Mouse (Mus musculus) brain, embryonic 14.5 days (tissue): ENCODE data around the gene Habp4.
A peak's percentile ranks its signal among the peaks of the same experiment; 100 is the strongest.

Source experiments
- CTCF ChIP-seq: fragments of 200-500 bp; IDR thresholded peaks from 2 replicates; pipeline ENCODE4 v1.5.1; 2012; ENCODE audit warnings: inconsistent platforms, mild to moderate bottlenecking, moderate library complexity, borderline replicate concordance; ENCODE audit not compliant: insufficient read depth, insufficient read length; ENCODE audit errors: extremely low read depth
- POLR2A ChIP-seq: fragments of 200-500 bp; IDR thresholded peaks from 2 replicates; pipeline ENCODE4 v1.6.1; 2012; ENCODE audit warnings: mild to moderate bottlenecking, inconsistent platforms, borderline replicate concordance; ENCODE audit not compliant: poor library complexity, insufficient read depth, insufficient read length, severe bottlenecking; ENCODE audit errors: extremely low read depth

DNA sequence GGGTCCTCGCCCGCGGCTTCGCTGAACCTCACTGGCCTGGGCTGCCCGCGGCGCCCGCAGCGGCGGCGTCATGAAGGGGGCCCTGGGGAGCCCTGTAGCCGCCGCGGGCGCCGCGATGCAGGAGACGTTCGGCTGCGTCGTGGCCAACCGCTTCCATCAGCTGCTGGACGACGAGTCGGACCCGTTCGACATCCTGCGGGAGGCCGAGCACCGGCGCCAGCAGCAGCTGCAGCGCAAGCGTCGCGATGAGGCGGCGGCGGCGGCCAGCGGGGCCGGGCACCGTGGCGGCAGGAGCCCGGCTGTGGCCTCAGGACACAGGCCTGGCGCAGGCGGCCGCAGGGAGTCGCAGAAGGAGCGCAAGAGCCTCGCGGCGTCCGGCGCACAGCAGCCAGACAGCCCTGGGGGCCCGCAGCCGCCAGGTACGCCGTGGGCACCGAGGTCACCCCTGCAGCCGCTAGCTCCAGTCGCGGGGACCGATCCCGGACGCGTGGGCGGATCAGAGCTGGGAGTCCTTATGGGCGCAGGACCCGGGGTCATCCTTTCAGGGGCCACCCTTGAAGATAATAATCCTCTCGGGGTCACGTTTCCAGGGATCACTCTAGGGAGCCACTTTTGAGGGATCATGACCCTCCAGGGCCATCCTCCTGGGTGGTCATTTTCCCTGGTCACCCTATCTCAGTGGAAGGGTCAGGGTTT lies 440 bp downstream of the Habp4 start:
- TF ChIP-seq CTCF (no peak), POLR2A (peak; percentile 84)
